Mouse (Mus musculus) small intestine, adult 2 months (tissue): ENCODE data around the gene Gm49318. TPM values are rescaled to one million over a fixed set of nuclear protein-coding genes. Genes with fewer than 3 reads are reported as not detected.
A peak's percentile ranks its signal among the peaks of the same experiment; 100 is the strongest.

Experiments
- H3K27ac ChIP-seq: fragments of 200-500 bp; 2 replicates; pipeline ENCODE4 v1.5.1; 2012; ENCODE audit warnings: low read depth, low read length, control low read depth, inconsistent platforms; ENCODE audit not compliant: insufficient read depth
- H3K27me3 ChIP-seq: fragments of 200-500 bp; 2 replicates; pipeline ENCODE4 v1.6.1; 2012; ENCODE audit warnings: mild to moderate bottlenecking, moderate library complexity, low read length, inconsistent platforms; ENCODE audit not compliant: control insufficient read depth, insufficient read depth
- H3K36me3 ChIP-seq: fragments of 200-500 bp; 2 replicates; pipeline ENCODE4 v1.6.1; 2012; ENCODE audit warnings: mild to moderate bottlenecking, low read length, control low read depth, inconsistent platforms; ENCODE audit not compliant: control insufficient read depth, insufficient read depth
- H3K4me1 ChIP-seq: fragments of 200-500 bp; 2 replicates; pipeline ENCODE4 v1.6.1; 2012; ENCODE audit warnings: low read length, inconsistent platforms, mixed read lengths; ENCODE audit not compliant: control insufficient read depth, insufficient read depth, insufficient read length
- H3K4me3 ChIP-seq: fragments of 200-500 bp; 2 replicates; pipeline ENCODE4 v1.5.1; 2012; ENCODE audit warnings: low read depth, mild to moderate bottlenecking, control low read depth, inconsistent platforms, low read length, moderate library complexity
- CTCF ChIP-seq: fragments of 200-500 bp; IDR thresholded peaks from 2 replicates; pipeline ENCODE4 v1.5.1; 2012; ENCODE audit warnings: low read depth, mild to moderate bottlenecking, control low read depth, inconsistent platforms, low read length, moderate library complexity, mixed read lengths; ENCODE audit not compliant: insufficient replicate concordance, insufficient read length; ENCODE audit errors: extremely low read depth
- POLR2A ChIP-seq: fragments of 200-500 bp; IDR thresholded peaks from 2 replicates; pipeline ENCODE4 v1.6.1; 2012; ENCODE audit warnings: low read depth, mild to moderate bottlenecking, control low read depth, inconsistent platforms, low read length, moderate library complexity
- WGBS: fragments of 180-500 bp; shearing (Covaris S2); methylation state at CpG from one replicate; pipeline ENCODE4 v1.1.7; 2018; 5-methylcytosine and 5-hydroxymethylcytosine counted together
- polyA plus RNA-seq: library from polyadenylated mRNA; depleted of rRNA; stranded (reverse); fragments of >200 nt; gene quantifications from 2 replicates; pipeline ENCODE4 v1.2.3, GENCODE M21; 2012

The Gm49318 gene
- polyA plus RNA-seq, 1 experiment = not detected

DNA sequence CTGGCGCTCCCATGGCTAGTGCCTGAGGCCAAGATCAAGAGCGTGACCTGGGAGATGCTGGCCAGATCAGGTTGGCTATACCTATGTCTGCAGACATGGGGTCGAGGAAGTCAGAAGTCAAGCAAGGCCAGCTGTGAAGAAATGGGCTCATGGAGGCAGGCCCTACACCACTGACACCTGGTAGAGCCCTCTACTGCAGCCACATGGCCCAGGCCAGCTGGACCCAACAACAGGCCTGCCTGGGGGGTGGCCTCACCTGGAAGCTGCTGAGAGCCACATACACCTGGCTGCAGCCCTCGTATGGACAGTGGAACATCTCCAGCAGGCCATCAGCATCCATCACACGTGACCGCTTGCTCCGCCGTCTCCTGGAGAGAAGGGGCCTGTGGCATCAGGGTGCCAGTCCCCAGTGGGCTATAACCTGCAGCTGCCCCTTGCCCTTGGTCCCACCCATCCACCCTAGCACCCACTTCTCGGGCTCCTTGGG lies 14.0 kb downstream of the Gm49318 start:
- H3K36me3 ChIP-seq = peaks cover 7% of the 10 kb centered on the region; the same call in 1 of the 2 replicates
- H3K4me3 ChIP-seq = no peak overlapping the region
- TF ChIP-seq CTCF = no peak
- TF ChIP-seq POLR2A = no peak
- WGBS = 95% methylated on average over 9 of the region's 9 CpGs
- no peak overlapping the region for H3K27ac ChIP-seq
- peaks cover 13% of the 10 kb centered on the region for H3K27me3 ChIP-seq
- peaks cover 15% of the 10 kb centered on the region for H3K4me1 ChIP-seq

GRCm38 (mm10) chr9:22056303-22056910 lies 14.7 kb downstream of the Gm49318 start:
- Histone ChIP-seq H3K36me3 (peaks cover 7% of the 10 kb centered on the region; the same call in 1 of the 2 replicates), H3K27ac (no peak overlapping the region), H3K4me1 (peaks cover 15% of the 10 kb centered on the region), H3K27me3 (peaks cover 20% of the 10 kb centered on the region), H3K4me3 (no peak overlapping the region)
- 42% methylated on average over 9 of the region's 9 CpGs for WGBS
- no peak for TF ChIP-seq POLR2A
- TF ChIP-seq CTCF = no peak

DNA sequence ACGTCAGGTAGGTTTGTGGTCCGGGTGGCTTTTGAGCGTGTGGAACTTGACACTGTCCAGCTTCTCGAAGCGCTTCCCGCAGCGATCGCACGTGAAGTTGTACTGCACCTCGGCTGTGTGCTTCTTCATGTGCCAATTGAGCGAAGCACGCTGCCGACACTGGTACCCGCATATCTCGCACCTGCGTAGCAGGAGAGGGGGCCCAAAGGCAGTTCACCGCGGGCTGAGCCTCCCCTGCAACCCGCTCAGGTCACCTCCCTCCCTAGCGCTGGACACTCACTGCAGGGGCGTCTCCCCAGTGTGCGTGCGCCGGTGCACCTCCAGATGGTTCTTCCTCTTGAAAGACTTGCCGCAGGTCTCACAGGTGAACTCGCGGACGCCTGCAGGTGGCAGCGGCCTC lies 15.3 kb downstream of the Gm49318 start:
- Histone ChIP-seq H3K4me1 (peaks cover 21% of the 10 kb centered on the region), H3K4me3 (0 out of 2 replicates have a peak overlapping the region, but pooled peaks have one; percentile 3), H3K36me3 (peaks cover 7% of the 10 kb centered on the region; the same call in 1 of the 2 replicates), H3K27me3 (peaks cover 26% of the 10 kb centered on the region), H3K27ac (no peak overlapping the region)
- TF ChIP-seq CTCF (no peak), POLR2A (no peak)
- 19% methylated on average over 29 of the region's 29 CpGs for WGBS

GRCm38 (mm10) chr9:22054411-22055076 lies 16.5 kb downstream of the Gm49318 start:
- peak; percentile 63; the same call in 1 of the 2 replicates for TF ChIP-seq CTCF
- no peak for TF ChIP-seq POLR2A
- Histone ChIP-seq H3K4me3 (peak overlapping the region; percentile 2; the same call in 1 of the 2 replicates), H3K27me3 (peaks cover 36% of the 10 kb centered on the region), H3K27ac (no peak overlapping the region), H3K4me1 (peaks cover 27% of the 10 kb centered on the region), H3K36me3 (peaks cover 7% of the 10 kb centered on the region; the same call in 1 of the 2 replicates)
- 2% methylated on average over 32 of the region's 32 CpGs for WGBS

- Histone ChIP-seq H3K27me3 (peaks cover 36% of the 10 kb centered on the region), H3K27ac (no peak overlapping the region), H3K36me3 (peaks cover 6% of the 10 kb centered on the region; the same call in 1 of the 2 replicates), H3K4me3 (no peak overlapping the region), H3K4me1 (peaks cover 35% of the 10 kb centered on the region)
- 29% methylated on average over 7 of the region's 7 CpGs for WGBS
- no peak for TF ChIP-seq CTCF
- TF ChIP-seq POLR2A = no peak
These were observed 17.4 kb downstream of the Gm49318 start for GRCm38 (mm10) chr9:22053657-22054056.

- H3K27me3 ChIP-seq = peaks cover 36% of the 10 kb centered on the region
These were observed 19.2 kb downstream of the Gm49318 start, which contains the start of gene Elavl3 for GRCm38 (mm10) chr9:22051958-22052254. TSS of gene Elavl3 (minus strand) at chr9:22052023.

GRCm38 (mm10) chr9:22051161-22051957 lies 19.7 kb downstream of the Gm49318 start:
- H3K36me3 ChIP-seq = no peaks in the 10 kb centered on the region
- peak overlapping the region; percentile 33 for H3K4me3 ChIP-seq
- H3K27me3 ChIP-seq = peaks cover 36% of the 10 kb centered on the region
- no peak overlapping the region for H3K27ac ChIP-seq
- no peak for TF ChIP-seq CTCF
- TF ChIP-seq POLR2A = no peak
- WGBS = 4% methylated on average over 67 of the region's 67 CpGs
- peaks cover 38% of the 10 kb centered on the region for H3K4me1 ChIP-seq

More at GRCm38 (mm10) chr9:22051958-22052254, 19.2 kb downstream of the Gm49318 start, which contains the start of gene Elavl3:
- TF ChIP-seq CTCF (no peak), POLR2A (no peak)
- 2% methylated on average over 27 of the region's 28 CpGs for WGBS
- no peak within 1 kb of the TSS for H3K27ac ChIP-seq
- peak within 1 kb of the TSS; percentile 33 for H3K4me3 ChIP-seq
- H3K36me3 ChIP-seq = no peaks in the 10 kb centered on the region
- peaks cover 38% of the 10 kb centered on the region for H3K4me1 ChIP-seq
